Mouse (Mus musculus): ENCODE results near the gene Smim6. TPM values are rescaled to one million over a fixed set of nuclear protein-coding genes. Genes with fewer than 3 reads are reported as not detected.

Smim6 gene
- total and polyA plus RNA-seq, 3 experiments: 0.29 TPM; not detected in 2

GRCm38 (mm10) chr11:115957971-115958370 lies 46.2 kb downstream of the Smim6 start:
- Histone ChIP-seq H3K4me1 (ENCODE audit: control insufficient read depth, insufficient read depth, low read length) (no peaks in the 10 kb centered on the region), H3K27ac (no peak overlapping the region), H3K79me2 (replicated peaks; ENCODE audit: control insufficient read depth, insufficient read depth, low read length) (no peaks in the 10 kb centered on the region), H3K4me3 (no peak overlapping the region), H3K9ac (ENCODE audit: low read depth, low read length) (no peak overlapping the region), H3K27me3 (ENCODE audit: control insufficient read depth, insufficient read depth, low read length) (no peaks in the 10 kb centered on the region), H3K36me3 (ENCODE audit: control insufficient read depth, insufficient read depth, low read length) (no peaks in the 10 kb centered on the region)
- TF ChIP-seq CTCF (IDR thresholded peaks at IDR 0.05): no peak
- TF ChIP-seq EP300 (IDR thresholded peaks at IDR 0.05; ENCODE audit: insufficient read depth, low read depth, low read length): no peak
- no peak for TF ChIP-seq POLR2A (IDR thresholded peaks at IDR 0.05; ENCODE audit: insufficient read depth, low read depth, low read length)
- no peak for DNase-seq
- 69% methylated on average over 7 of the region's 7 CpGs for WGBS
- intact Hi-C loops (cut with DNase I): no loop called here

GRCm38 (mm10) chr11:115959018-115959417 lies 47.2 kb downstream of the Smim6 start:
- Histone ChIP-seq H3K36me3 (ENCODE audit: control insufficient read depth, insufficient read depth, low read length) (no peaks in the 10 kb centered on the region), H3K27ac (no peak overlapping the region), H3K79me2 (replicated peaks; ENCODE audit: control insufficient read depth, insufficient read depth, low read length) (no peaks in the 10 kb centered on the region), H3K4me3 (no peak overlapping the region), H3K4me1 (ENCODE audit: control insufficient read depth, insufficient read depth, low read length) (no peaks in the 10 kb centered on the region; the same call in 1 of the 2 replicates), H3K9ac (ENCODE audit: low read depth, low read length) (no peak overlapping the region), H3K27me3 (ENCODE audit: control insufficient read depth, insufficient read depth, low read length) (no peaks in the 10 kb centered on the region)
- intact Hi-C loops (cut with DNase I): no loop called here
- whole genome bisulfite sequencing: 97% methylated on average over 9 of the region's 9 CpGs
- DNase-seq: no peak
- TF ChIP-seq POLR2A (IDR thresholded peaks at IDR 0.05; ENCODE audit: insufficient read depth, low read depth, low read length) (no peak), CTCF (IDR thresholded peaks at IDR 0.05) (no peak), EP300 (IDR thresholded peaks at IDR 0.05; ENCODE audit: insufficient read depth, low read depth, low read length) (no peak)

DNA sequence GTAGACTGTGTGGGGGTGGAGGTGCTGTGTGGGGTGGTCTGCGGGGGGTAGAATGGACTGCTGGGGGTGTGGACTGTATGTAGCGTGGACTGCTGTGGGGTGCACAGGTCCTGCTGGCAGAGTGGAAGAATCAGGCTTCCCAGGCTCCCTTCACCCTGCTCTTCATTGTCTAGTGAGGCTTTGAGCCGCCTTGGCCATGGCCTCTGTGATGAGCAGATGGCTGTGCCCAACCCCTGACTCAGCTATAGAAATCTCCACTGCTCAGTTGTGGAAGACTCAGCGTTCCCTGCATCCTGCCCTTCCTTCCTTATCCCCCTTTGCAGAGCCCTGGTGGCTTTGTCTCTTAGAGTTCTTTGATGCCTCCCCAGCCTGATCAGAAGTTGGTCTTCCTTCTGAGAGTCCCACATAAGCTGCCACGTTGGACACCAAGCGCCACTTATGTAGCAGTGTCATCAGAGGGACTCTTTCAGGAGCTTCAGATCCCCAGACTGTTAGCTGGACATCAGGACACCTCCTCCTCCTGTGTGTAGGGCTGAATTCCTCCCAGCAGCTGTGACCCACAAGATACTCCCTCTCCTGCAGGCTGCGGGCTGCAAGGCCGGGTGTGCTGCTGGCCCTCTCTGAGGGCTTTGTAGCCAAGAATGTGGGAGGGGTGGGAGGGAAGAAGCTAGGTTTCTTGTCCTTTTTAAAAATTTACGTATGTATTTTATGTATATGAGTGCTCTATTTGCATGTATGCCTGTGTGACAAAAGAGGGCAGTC lies 51.0 kb downstream of the Smim6 start:
- Histone ChIP-seq H3K79me2 (replicated peaks; ENCODE audit: control insufficient read depth, insufficient read depth, low read length) (no peaks in the 10 kb centered on the region), H3K27ac (no peak overlapping the region), H3K36me3 (ENCODE audit: control insufficient read depth, insufficient read depth, low read length) (no peaks in the 10 kb centered on the region), H3K4me1 (ENCODE audit: control insufficient read depth, insufficient read depth, low read length) (no peaks in the 10 kb centered on the region; the same call in 1 of the 2 replicates), H3K4me3 (no peak overlapping the region), H3K9ac (ENCODE audit: low read depth, low read length) (no peak overlapping the region), H3K27me3 (ENCODE audit: control insufficient read depth, insufficient read depth, low read length) (no peaks in the 10 kb centered on the region)
- DNase-seq: no peak
- TF ChIP-seq CTCF (IDR thresholded peaks at IDR 0.05): no peak
- TF ChIP-seq POLR2A (IDR thresholded peaks at IDR 0.05; ENCODE audit: insufficient read depth, low read depth, low read length): no peak
- no peak for TF ChIP-seq EP300 (IDR thresholded peaks at IDR 0.05; ENCODE audit: insufficient read depth, low read depth, low read length)
- WGBS: 87% methylated on average over 9 of the region's 9 CpGs
- intact Hi-C loops (cut with DNase I): no loop called here

Other genes starting within 250 kb of the Smim6 start
- 100 to 1,000 TPM; 107 to 109 TPM for gene Grb2, start 203.4 kb upstream of the Smim6 start, total RNA-seq (2021)
- 52.0 and 73.2 TPM in 2 replicates for gene Grb2, start 203.4 kb upstream of the Smim6 start, polyA plus RNA-seq (2012; rRNA removed)
- gene Tmem94, start 146.6 kb upstream of the Smim6 start, total RNA-seq (2021): 100 to 1,000 TPM in 1 of 2 experiments, 10 to 100 TPM in 1; 99.5 to 103 TPM
- gene Tmem94, start 146.6 kb upstream of the Smim6 start, polyA plus RNA-seq (2012; rRNA removed): 125 and 135 TPM in 2 replicates
- gene Caskin2, start 98.4 kb upstream of the Smim6 start, total RNA-seq (2021): 10 to 100 TPM; 40.5 to 43.8 TPM
- 38.5 TPM in 2 replicates for gene Caskin2, start 98.4 kb upstream of the Smim6 start, polyA plus RNA-seq (2012; rRNA removed)
- gene Tsen54, start 97.3 kb upstream of the Smim6 start, total RNA-seq (2021): 1 to 10 TPM; 7.2 to 9.3 TPM
- 15.9 and 16.3 TPM in 2 replicates for gene Tsen54, start 97.3 kb upstream of the Smim6 start, polyA plus RNA-seq (2012; rRNA removed)
- 10 to 100 TPM; 18.4 to 20.3 TPM for gene Llgl2, start 88.0 kb upstream of the Smim6 start, total RNA-seq (2021)
- 19.4 and 20.2 TPM in 2 replicates for gene Llgl2, start 88.0 kb upstream of the Smim6 start, polyA plus RNA-seq (2012; rRNA removed)
- under 1 TPM in 1 of 2 experiments, not detected in 1; 0.05 TPM for gene Myo15b, start 53.6 kb upstream of the Smim6 start, total RNA-seq (2021)
- 0.20 and 0.29 TPM in 2 replicates for gene Myo15b, start 53.6 kb upstream of the Smim6 start, polyA plus RNA-seq (2012; rRNA removed)
- gene Smim5, start 12.1 kb upstream of the Smim6 start, total RNA-seq (2021): 10 to 100 TPM; 10.2 to 17.8 TPM
- gene Smim5, start 12.1 kb upstream of the Smim6 start, polyA plus RNA-seq (2012; rRNA removed): 21.8 and 32.8 TPM in 2 replicates
- 10 to 100 TPM; 16.4 to 18.1 TPM for gene Sap30bp, start 21.3 kb downstream of the Smim6 start, total RNA-seq (2021)
- gene Sap30bp, start 21.3 kb downstream of the Smim6 start, polyA plus RNA-seq (2012; rRNA removed): 9.1 and 10.8 TPM in 2 replicates
- 1 to 10 TPM; 6.8 to 7.4 TPM for gene Recql5, start 21.5 kb downstream of the Smim6 start, total RNA-seq (2021)
- gene Recql5, start 21.5 kb downstream of the Smim6 start, polyA plus RNA-seq (2012; rRNA removed): 10.2 and 12.2 TPM in 2 replicates
- 1 to 10 TPM; 2.6 to 2.9 TPM for gene Itgb4, start 62.7 kb downstream of the Smim6 start, total RNA-seq (2021)
- gene Itgb4, start 62.7 kb downstream of the Smim6 start, polyA plus RNA-seq (2012; rRNA removed): 1.9 and 3.1 TPM in 2 replicates
- 10 to 100 TPM; 14.5 to 14.7 TPM for gene Galk1, start 100.7 kb downstream of the Smim6 start, total RNA-seq (2021)
- 14.6 and 16.4 TPM in 2 replicates for gene Galk1, start 100.7 kb downstream of the Smim6 start, polyA plus RNA-seq (2012; rRNA removed)
- 100 to 1,000 TPM; 105 to 128 TPM for gene H3f3b, start 115.9 kb downstream of the Smim6 start, total RNA-seq (2021)
- gene H3f3b, start 115.9 kb downstream of the Smim6 start, polyA plus RNA-seq (2012; rRNA removed): 67.5 and 82.1 TPM in 2 replicates
- gene Unk, start 118.3 kb downstream of the Smim6 start, total RNA-seq (2021): 1 to 10 TPM; 7.1 to 7.9 TPM
- gene Unk, start 118.3 kb downstream of the Smim6 start, polyA plus RNA-seq (2012; rRNA removed): 16.5 and 20.4 TPM in 2 replicates
- gene Unc13d, start 165.9 kb downstream of the Smim6 start, total RNA-seq (2021): 1 to 10 TPM in 1 of 2 experiments, under 1 TPM in 1; 0.55 to 1.5 TPM
- 1.1 and 1.7 TPM in 2 replicates for gene Unc13d, start 165.9 kb downstream of the Smim6 start, polyA plus RNA-seq (2012; rRNA removed)
- 100 to 1,000 TPM in 1 of 2 experiments, 10 to 100 TPM in 1; 91.0 to 108 TPM for gene Wbp2, start 175.0 kb downstream of the Smim6 start, total RNA-seq (2021)
- 151 and 176 TPM in 2 replicates for gene Wbp2, start 175.0 kb downstream of the Smim6 start, polyA plus RNA-seq (2012; rRNA removed)
- gene Trim47, start 215.2 kb downstream of the Smim6 start, total RNA-seq (2021): 10 to 100 TPM; 23.1 to 28.2 TPM
- gene Trim47, start 215.2 kb downstream of the Smim6 start, polyA plus RNA-seq (2012; rRNA removed): 23.7 and 29.5 TPM in 2 replicates
- gene Trim65, start 219.1 kb downstream of the Smim6 start, total RNA-seq (2021): 1 to 10 TPM; 6.1 to 8.6 TPM
- gene Trim65, start 219.1 kb downstream of the Smim6 start, polyA plus RNA-seq (2012; rRNA removed): 8.8 and 10.8 TPM in 2 replicates
- gene Mrpl38, start 226.9 kb downstream of the Smim6 start, total RNA-seq (2021): 10 to 100 TPM; 56.8 to 59.7 TPM
- gene Mrpl38, start 226.9 kb downstream of the Smim6 start, polyA plus RNA-seq (2012; rRNA removed): 42.1 and 55.5 TPM in 2 replicates